8 mouse cellular contexts compared by ENCODE assay signal in genomic region chr6:40471720-40472010, GRCm38 (mm10). TPM values are rescaled to one million over a fixed set of nuclear protein-coding genes. Genes with fewer than 3 reads are reported as not detected.
DNase-seq lines count a peak whose midpoint lies in the region; ATAC-seq and TF ChIP-seq lines count a peak whose summit lies in the region.

No protein-coding gene starts in this region.

- peak overlapping the region; percentile 83 for H3K4me3 ChIP-seq in kidney, adult 2 months (ENCODE audit: insufficient read depth, low read depth, low read length)
- H3K4me3 ChIP-seq in MEL (ENCODE audit: control insufficient read depth in 1 of 2, insufficient read depth in 1 of 2, low read depth in 2 of 2, low read length in 2 of 2) = peak overlapping the region; percentile 60 to 81
- peak overlapping the region; percentile 80 for H3K4me3 ChIP-seq in midbrain, embryonic 11.5 days (ENCODE audit: low read depth, low read length)

- no peaks in the 10 kb centered on the region for H3K27me3 ChIP-seq in kidney, adult 2 months (replicated peaks; ENCODE audit: control insufficient read depth, insufficient read depth, low read length)
- H3K27me3 ChIP-seq in MEL (ENCODE audit: control insufficient read depth in 1 of 2, insufficient read depth in 2 of 2, low read length in 2 of 2) = no peaks in the 10 kb centered on the region; a peak in 1 of 4 replicates
- H3K27me3 ChIP-seq in midbrain, embryonic 11.5 days (ENCODE audit: control insufficient read depth, insufficient read depth, low read length) = no peaks in the 10 kb centered on the region

- TF ChIP-seq RAD21 in MEL (IDR thresholded peaks at IDR 0.05; ENCODE audit: low read depth, low read length) = no peak

- peak overlapping the region; percentile 46 for H3K4me2 ChIP-seq in midbrain, embryonic 11.5 days

- H3K36me3 ChIP-seq in kidney, adult 2 months (ENCODE audit: control insufficient read depth, insufficient read depth, low read length) = peaks cover 10% of the 10 kb centered on the region
- H3K36me3 ChIP-seq in MEL (ENCODE audit: control insufficient read depth in 1 of 2, insufficient read depth in 2 of 2, low read length in 2 of 2) = peaks cover 0 to 6% of the 10 kb centered on the region in 2 experiments; a peak in 3 of 4 replicates
- H3K36me3 ChIP-seq in midbrain, embryonic 11.5 days (ENCODE audit: control insufficient read depth, insufficient read depth, low read length) = peaks cover 6% of the 10 kb centered on the region

- H3K4me1 ChIP-seq in kidney, adult 2 months (ENCODE audit: control insufficient read depth, insufficient read depth, low read length) = peaks cover 3% of the 10 kb centered on the region; the same call in 1 of the 2 replicates
- H3K4me1 ChIP-seq in MEL (ENCODE audit: control insufficient read depth in 1 of 2, insufficient read depth in 2 of 2, low read length in 2 of 2) = peaks cover 0 to 10% of the 10 kb centered on the region in 2 experiments; a peak in 2 of 4 replicates
- peaks cover 6% of the 10 kb centered on the region for H3K4me1 ChIP-seq in midbrain, embryonic 11.5 days (ENCODE audit: control insufficient read depth, insufficient read depth, low read length)

- H3K9ac ChIP-seq in MEL (ENCODE audit: control insufficient read depth, low read depth, low read length, poor library complexity, severe bottlenecking) = peak overlapping the region; percentile 83
- peak overlapping the region; percentile 96 for H3K9ac ChIP-seq in midbrain, embryonic 11.5 days (ENCODE audit: low read length)

- no peak for TF ChIP-seq EP300 in MEL (IDR thresholded peaks at IDR 0.05; ENCODE audit: low read depth in 1 of 2, low read length in 2 of 2)

- WGBS in kidney, adult 2 months = under 1% methylated on average over 7 of the region's 7 CpGs
- WGBS in midbrain, embryonic 11.5 days = 0% methylated on average over 7 of the region's 7 CpGs

- peaks cover 11% of the 10 kb centered on the region for H3K79me2 ChIP-seq in MEL (ENCODE audit: control insufficient read depth, insufficient read depth, low read length, poor library complexity)

- ATAC-seq in midbrain, embryonic 11.5 days (ENCODE audit: low FRiP score) = peak; percentile 12; the same call in 1 of the 2 replicates
- no peak for ATAC-seq in megakaryocyte-erythroid progenitor cell, adult 5-6 weeks (replicated peaks; ENCODE audit: low FRiP score, low TSS enrichment, poor library complexity, severe bottlenecking)

- H3K27ac ChIP-seq in kidney, adult 2 months (ENCODE audit: insufficient read depth, low read depth, low read length) = peak overlapping the region; percentile 83
- peak overlapping the region; percentile 53 for H3K27ac ChIP-seq in MEL (ENCODE audit: control insufficient read depth, low read depth, low read length)
- H3K27ac ChIP-seq in midbrain, embryonic 11.5 days (ENCODE audit: low read depth, low read length) = peak overlapping the region; percentile 90

- TF ChIP-seq CTCF in kidney, adult 2 months (conservative IDR thresholded peaks at IDR 0.05; ENCODE audit: insufficient read depth, insufficient read length, low read depth, low read length) = no peak
- TF ChIP-seq CTCF in MEL (IDR thresholded peaks at IDR 0.05 in 2 of 3, conservative IDR thresholded peaks at IDR 0.05 in 1 of 3; ENCODE audit: control insufficient read depth in 1 of 3, insufficient read depth in 1 of 3, low read depth in 2 of 3, low read length in 3 of 3, poor library complexity in 1 of 3, severe bottlenecking in 1 of 3) = no peak

- DNase-seq in kidney, adult 2 months = no peak
- DNase-seq in kidney, adult 8-10 months = no peak
- peak; percentile 44 for DNase-seq in MEL (ENCODE audit: low read depth, low spot score)
- DNase-seq in forelimb bud, embryonic 11.5 days (ENCODE audit: low read depth, low spot score) = peak; percentile 27
- DNase-seq in midbrain, embryonic 11.5 days (ENCODE audit: low spot score, missing footprints) = no peak
- DNase-seq in gastrocnemius, adult 18-20 months (ENCODE audit: low spot score) = no peak
- no peak for DNase-seq in layer of hippocampus, adult 9-10 months (ENCODE audit: low spot score)

- no peak for TF ChIP-seq POLR2A in kidney, adult 2 months (IDR thresholded peaks at IDR 0.05; ENCODE audit: low read depth, low read length)
- no peak for TF ChIP-seq POLR2A in MEL (IDR thresholded peaks at IDR 0.05; ENCODE audit: control insufficient read depth in 1 of 2, insufficient read depth in 1 of 2, low read depth in 1 of 2, low read length in 2 of 2, poor library complexity in 1 of 2)

- no peaks in the 10 kb centered on the region for H3K9me3 ChIP-seq in MEL (replicated peaks; ENCODE audit: insufficient read depth, low read length)
- H3K9me3 ChIP-seq in midbrain, embryonic 11.5 days (ENCODE audit: control insufficient read depth, low read length) = no peaks in the 10 kb centered on the region

TF ChIP-seq in MEL, 35 proteins besides CTCF, POLR2A, EP300 and RAD21:
- TF ChIP-seq MXI1 (IDR thresholded peaks at IDR 0.05; ENCODE audit: low read depth, low read length) (peak; percentile 1; the same call in 1 of the 2 replicates), ETS1 (IDR thresholded peaks at IDR 0.05; ENCODE audit: low read depth, low read length) (no peak), ZKSCAN1 (IDR thresholded peaks at IDR 0.05; ENCODE audit: low read depth, low read length) (no peak)

RNA-seq across cellular contexts. Expression of gene Ssbp1, which starts 0.5 kb away (rescaled TPM):
- 9.6 and 13.5 TPM in 2 replicates for polyA plus RNA-seq in kidney, adult 2 months (2012; rRNA removed)
- total RNA-seq in MEL (2012; rRNA removed) = 97.2 and 99.2 TPM in 2 replicates
- 10 to 100 TPM in 1 of 2 experiments, not detected in 1; 91.7 TPM for polyA plus RNA-seq in MEL (2012; ENCODE audit: insufficient read depth in 1 of 2, insufficient read length in 2 of 2, low read depth in 1 of 2, low replicate concordance in 2 of 2, missing spikeins in 1 of 2)
- 183 and 194 TPM in 2 replicates for polyA plus RNA-seq in midbrain, embryonic 11.5 days (2014; fragmentation: Nextera tagmentation; extraction: Ambion mirVana)
- 131 and 201 TPM in 2 replicates for total RNA-seq in megakaryocyte-erythroid progenitor cell, adult 5-6 weeks (2014; fragmentation: Nextera tagmentation)
- 118 and 127 TPM in 2 replicates for total RNA-seq in megakaryocyte-erythroid progenitor cell, adult 5-6 weeks (2017)
- 10 to 100 TPM; 21.1 to 23.8 TPM for total RNA-seq in gastrocnemius, adult 18-20 months (2021)

RNA-seq across cellular contexts. Expression of gene Tas2r137, which starts 19.4 kb away (rescaled TPM):
- not detected in 2 replicates for polyA plus RNA-seq in kidney, adult 2 months (2012; rRNA removed)
- total RNA-seq in MEL (2012; rRNA removed) = not detected in 2 replicates
- polyA plus RNA-seq in MEL (2012; ENCODE audit: insufficient read depth in 1 of 2, insufficient read length in 2 of 2, low read depth in 1 of 2, low replicate concordance in 2 of 2, missing spikeins in 1 of 2) = not detected
- polyA plus RNA-seq in midbrain, embryonic 11.5 days (2014; fragmentation: Nextera tagmentation; extraction: Ambion mirVana) = 0.36 TPM in 1 of 2 replicates, not detected in the other
- total RNA-seq in megakaryocyte-erythroid progenitor cell, adult 5-6 weeks (2014; fragmentation: Nextera tagmentation) = not detected in 2 replicates
- total RNA-seq in megakaryocyte-erythroid progenitor cell, adult 5-6 weeks (2017) = 1.3 and 3.1 TPM in 2 replicates
- not detected for total RNA-seq in gastrocnemius, adult 18-20 months (2021)

RNA-seq across cellular contexts. Expression of gene Tas2r108, which starts 21.7 kb away (rescaled TPM):
- 0.12 TPM in 1 of 2 replicates, not detected in the other for polyA plus RNA-seq in kidney, adult 2 months (2012; rRNA removed)
- total RNA-seq in MEL (2012; rRNA removed) = 0.16 TPM in 1 of 2 replicates, not detected in the other
- polyA plus RNA-seq in MEL (2012; ENCODE audit: insufficient read depth in 1 of 2, insufficient read length in 2 of 2, low read depth in 1 of 2, low replicate concordance in 2 of 2, missing spikeins in 1 of 2) = under 1 TPM in 1 of 2 experiments, not detected in 1; 0.10 TPM
- polyA plus RNA-seq in midbrain, embryonic 11.5 days (2014; fragmentation: Nextera tagmentation; extraction: Ambion mirVana) = 0.14 and 0.17 TPM in 2 replicates
- not detected in 2 replicates for total RNA-seq in megakaryocyte-erythroid progenitor cell, adult 5-6 weeks (2014; fragmentation: Nextera tagmentation)
- total RNA-seq in megakaryocyte-erythroid progenitor cell, adult 5-6 weeks (2017) = not detected in 2 replicates
- not detected for total RNA-seq in gastrocnemius, adult 18-20 months (2021)

RNA-seq across cellular contexts. Expression of gene Wee2, which starts 32.8 kb away (rescaled TPM):
- not detected in 2 replicates for polyA plus RNA-seq in kidney, adult 2 months (2012; rRNA removed)
- not detected in 2 replicates for total RNA-seq in MEL (2012; rRNA removed)
- not detected for polyA plus RNA-seq in MEL (2012; ENCODE audit: insufficient read depth in 1 of 2, insufficient read length in 2 of 2, low read depth in 1 of 2, low replicate concordance in 2 of 2, missing spikeins in 1 of 2)
- polyA plus RNA-seq in midbrain, embryonic 11.5 days (2014; fragmentation: Nextera tagmentation; extraction: Ambion mirVana) = not detected in 2 replicates
- not detected in 2 replicates for total RNA-seq in megakaryocyte-erythroid progenitor cell, adult 5-6 weeks (2014; fragmentation: Nextera tagmentation)
- not detected in 2 replicates for total RNA-seq in megakaryocyte-erythroid progenitor cell, adult 5-6 weeks (2017)
- not detected for total RNA-seq in gastrocnemius, adult 18-20 months (2021)

RNA-seq across cellular contexts. Expression of gene E330009J07Rik, which starts 35.7 kb away (rescaled TPM):
- polyA plus RNA-seq in kidney, adult 2 months (2012; rRNA removed) = 4.9 and 6.2 TPM in 2 replicates
- total RNA-seq in MEL (2012; rRNA removed) = 6.1 and 6.4 TPM in 2 replicates
- polyA plus RNA-seq in MEL (2012; ENCODE audit: insufficient read depth in 1 of 2, insufficient read length in 2 of 2, low read depth in 1 of 2, low replicate concordance in 2 of 2, missing spikeins in 1 of 2) = 1 to 10 TPM in 1 of 2 experiments, not detected in 1; 5.9 TPM
- 13.1 and 15.8 TPM in 2 replicates for polyA plus RNA-seq in midbrain, embryonic 11.5 days (2014; fragmentation: Nextera tagmentation; extraction: Ambion mirVana)
- total RNA-seq in megakaryocyte-erythroid progenitor cell, adult 5-6 weeks (2014; fragmentation: Nextera tagmentation) = 3.5 and 7.1 TPM in 2 replicates
- total RNA-seq in megakaryocyte-erythroid progenitor cell, adult 5-6 weeks (2017) = 1.9 and 4.5 TPM in 2 replicates
- total RNA-seq in gastrocnemius, adult 18-20 months (2021) = 1 to 10 TPM in 1 of 2 experiments, under 1 TPM in 1; 0.64 to 1.2 TPM

Comparison
In these comparisons a context has a peak if more than half of its experiments do, and no peak if none do; other contexts are left out.
1. DNase-seq: peak in MEL (single experiment) and forelimb bud, embryonic 11.5 days (single experiment); none in kidney, adult 2 months (single experiment), kidney, adult 8-10 months (0 of 2), midbrain, embryonic 11.5 days (single experiment), gastrocnemius, adult 18-20 months (single experiment) and layer of hippocampus, adult 9-10 months (single experiment).
2. Peak in every context shown above with its lines, with median percentiles within 50 percentile points of each other: H3K27ac ChIP-seq and H3K4me3 ChIP-seq.